Mouse (Mus musculus) Patski (cell line): ENCODE data around the gene Clpsl2. TPM values are rescaled to one million over a fixed set of nuclear protein-coding genes. Genes with fewer than 3 reads are reported as not detected.
"Not testable (repeated sequence)": the region's sequence is repeated elsewhere in the genome, so short reads cannot be mapped to it uniquely, and the experiment has no call there.

Source experiments
- ATAC-seq: fragments of 100-300 bp; one replicate; pipeline ENCODE4 v1.8.0; 2021
- CTCF ChIA-PET: fragments of 350-600 bp; sonication (Branson Sonifier 250); formaldehyde crosslinking; loops from one replicate; lab custom pipeline; 2022; ENCODE audit warnings: inconsistent platforms; lab: Charles Lee
- POLR2A ChIA-PET: fragments of 350-600 bp; sonication (Branson Sonifier 250); formaldehyde crosslinking; loops from one replicate; lab custom pipeline; 2022; ENCODE audit warnings: antibody characterized with exemption, inconsistent platforms; lab: Charles Lee
- DNase-seq: peaks from one replicate; pipeline ENCODE4 v3.0.0-alpha.2; 2011; ENCODE audit warnings: low read depth, low spot score
- H3K27me3 ChIP-seq: fragments of 371-371 bp; one replicate; pipeline ENCODE4 v1.5.1; 2021
- CTCF ChIP-seq: fragments of 100-300 bp; IDR thresholded peaks from one replicate; pipeline ENCODE4 v1.5.1; 2021
- in situ Hi-C: fragments of 300-500 bp; cut with MboI; formaldehyde crosslinking; loops from 3 replicates; pipeline ENCODE4 v1.11.1; 2018; ENCODE audit warnings: low pct_unique_long_range_greater_than_20kb, mixed read lengths
- polyA plus RNA-seq: library from polyadenylated mRNA; unstranded; gene quantifications from one replicate; pipeline ENCODE4 v1.2.3, GENCODE M21; 2021

Gene Clpsl2
- polyA plus RNA-seq, 1 experiment from 2014 or later, result not detected

- TF ChIP-seq CTCF, result no peak
- in situ Hi-C loops, result loop anchor here (25.0 kb wide), 1 partner anchor 317 kb away; the partner anchor contains the start of gene Def6
- ChIA-PET POLR2A (no interaction called here), CTCF (interaction anchor here (1.1 to 3.5 kb wide), 8 partner anchors 8 to 217 kb away, joined by 3 to 20 read pairs (median 7); no protein-coding TSS in a partner anchor)
- DNase-seq (no peak), ATAC-seq (no peak)
- no peaks in the 10 kb centered on the region for H3K27me3 ChIP-seq
Measured at GRCm38 (mm10) chr17:28529116-28529515, 20.1 kb upstream of the Clpsl2 start.

DNA sequence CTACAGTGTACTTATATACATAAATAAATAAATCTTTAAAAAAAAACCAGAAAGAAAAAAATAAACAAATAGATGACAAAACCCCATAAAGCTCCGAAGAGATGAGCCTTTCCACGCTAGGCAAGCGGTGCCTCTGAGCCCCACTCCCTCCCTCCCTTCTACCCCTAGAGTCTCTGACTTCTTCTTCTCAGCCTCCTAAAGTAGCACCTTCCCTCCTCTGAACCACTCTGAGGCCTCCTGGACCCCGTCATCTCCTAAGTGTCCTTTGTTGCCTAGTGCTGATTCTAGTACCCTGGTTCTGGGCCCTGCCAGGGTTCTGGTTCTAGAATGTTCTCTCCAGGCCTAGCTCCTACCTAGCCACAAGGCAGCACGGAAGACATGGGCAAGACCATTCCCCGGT lies 18.7 kb upstream of the Clpsl2 start, which contains the start of gene Armc12:
Gene Armc12, plus strand, starts transcription at position 301 of the 400 bp plus-strand sequence.
- no peak for ATAC-seq
- in situ Hi-C loops, result loop anchor here (25.0 kb wide), 1 partner anchor 318 kb away; the partner anchor contains the start of gene Def6
- ChIA-PET POLR2A (no interaction called here), CTCF (no interaction called here)
- no peak for DNase-seq
- no peak for TF ChIP-seq CTCF
- no peaks in the 10 kb centered on the region for H3K27me3 ChIP-seq

DNA sequence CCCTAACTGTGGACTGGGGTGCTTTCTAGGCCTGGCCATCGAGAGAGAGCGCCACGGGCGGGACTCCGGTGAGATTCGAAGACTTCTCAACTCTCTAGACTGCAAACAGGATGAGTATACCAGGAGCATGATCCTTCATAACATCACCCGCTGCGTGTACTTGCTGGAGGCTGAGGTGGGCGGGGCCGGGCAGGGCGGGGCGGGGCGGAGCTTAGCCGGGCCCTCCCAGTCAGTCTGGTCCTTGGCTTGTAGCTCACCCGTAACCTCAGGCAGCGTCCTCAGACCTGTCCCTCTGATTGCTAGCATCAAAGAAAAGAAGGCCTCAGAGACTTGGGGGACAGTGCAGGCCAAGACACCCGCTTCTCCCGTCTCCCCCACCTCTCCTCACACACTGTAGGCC lies 17.3 kb upstream of the Clpsl2 start:
- no peak for TF ChIP-seq CTCF
- no peak for DNase-seq
- no peak for ATAC-seq
- POLR2A ChIA-PET, result no interaction called here
- no peaks in the 10 kb centered on the region for H3K27me3 ChIP-seq
- in situ Hi-C loops, result loop anchor here (25.0 kb wide), 1 partner anchor 320 kb away; the partner anchor contains the start of gene Def6
- CTCF ChIA-PET, result interaction anchor here (1.4 kb wide), 1 partner anchor 124 kb away, joined by 3 read pairs; no protein-coding TSS in a partner anchor

DNA sequence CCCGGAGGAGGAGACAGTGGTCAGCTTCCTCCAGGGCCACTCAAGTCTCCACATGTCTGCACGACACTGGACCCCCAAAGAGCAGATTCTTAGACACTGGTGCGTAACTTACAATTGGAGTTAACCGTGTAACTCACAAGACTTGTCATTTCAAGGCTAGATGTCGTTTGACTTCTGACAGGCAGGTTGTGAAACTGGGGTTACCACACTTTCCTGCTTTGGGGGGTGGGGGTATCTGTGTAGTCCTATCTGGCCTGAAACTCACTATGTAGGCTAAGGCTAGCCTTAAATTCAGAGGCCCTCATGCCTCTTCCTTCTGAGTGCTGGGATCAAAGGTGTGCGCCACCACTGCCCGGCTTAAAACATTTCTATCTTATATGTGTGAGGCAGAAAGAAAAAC lies 16.7 kb upstream of the Clpsl2 start:
- ChIA-PET POLR2A (no interaction called here), CTCF (interaction anchor here (1.4 kb wide), 1 partner anchor 125 kb away, joined by 3 read pairs; no protein-coding TSS in a partner anchor)
- DNase-seq (no peak), ATAC-seq (no peak)
- TF ChIP-seq CTCF, result no peak
- H3K27me3 ChIP-seq, result no peaks in the 10 kb centered on the region
- in situ Hi-C loops, result loop anchor here (25.0 kb wide), 1 partner anchor 320 kb away; the partner anchor contains the start of gene Def6

DNA sequence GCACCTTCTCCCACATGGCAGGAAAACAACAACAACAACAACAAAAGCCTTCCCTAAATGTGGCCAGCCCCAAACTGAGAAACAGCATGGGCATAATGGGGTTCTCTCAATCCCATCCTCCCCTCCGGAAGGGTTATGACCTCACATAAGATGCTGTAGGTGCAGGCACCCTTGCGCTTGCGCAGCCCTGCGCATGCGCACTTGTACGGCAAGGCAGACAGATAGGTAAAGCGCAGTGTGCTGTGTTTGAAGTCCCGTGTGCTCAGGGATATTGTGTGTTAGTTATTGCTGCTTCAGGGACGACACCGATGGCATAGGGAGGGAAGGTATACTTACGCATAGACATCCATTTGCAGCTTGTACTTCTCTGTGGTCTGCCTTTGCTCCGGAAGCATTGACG lies 15.9 kb upstream of the Clpsl2 start:
- H3K27me3 ChIP-seq, result no peaks in the 10 kb centered on the region
- in situ Hi-C loops, result loop anchor here (25.0 kb wide), 1 partner anchor 321 kb away; the partner anchor contains the start of gene Def6
- TF ChIP-seq CTCF, result no peak
- ATAC-seq (no peak), DNase-seq (no peak)
- POLR2A ChIA-PET, result no interaction called here
- CTCF ChIA-PET, result no interaction called here

- no peak for TF ChIP-seq CTCF
- no peak for ATAC-seq
- no peak for DNase-seq
- ChIA-PET POLR2A (no interaction called here), CTCF (interaction anchor here (2.2 kb wide), 1 partner anchor 10 kb away, joined by 6 read pairs; no protein-coding TSS in a partner anchor)
- in situ Hi-C loops, result loop anchor here (25.0 kb wide), 1 partner anchor 326 kb away; the partner anchor contains the start of gene Def6
- H3K27me3 ChIP-seq, result no peaks in the 10 kb centered on the region
Measured at GRCm38 (mm10) chr17:28537881-28538280, 11.3 kb upstream of the Clpsl2 start.

DNA sequence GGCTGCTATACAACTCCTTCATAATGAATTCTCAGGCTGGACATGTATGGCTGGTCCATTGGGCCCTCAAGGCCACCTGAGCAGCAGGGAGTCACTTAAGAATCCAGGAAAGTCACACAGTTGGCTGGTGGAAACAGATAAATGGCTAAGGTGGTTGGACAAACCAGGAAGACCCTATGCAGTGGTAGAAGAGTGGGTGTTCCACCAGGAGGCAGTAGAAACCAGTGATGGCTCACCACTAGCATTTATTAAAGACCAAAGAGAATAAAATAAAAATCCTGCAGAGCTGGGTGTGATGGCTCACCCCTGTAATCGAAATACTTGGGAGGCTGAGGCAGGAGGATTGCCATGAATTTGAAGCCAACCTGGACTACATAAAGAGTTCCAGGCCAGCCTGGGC lies 2.3 kb upstream of the Clpsl2 start:
- ATAC-seq, result no peak
- no peak for DNase-seq
- POLR2A ChIA-PET, result interaction anchor here (0.5 kb wide), 1 partner anchor 24 kb away, joined by 3 read pairs; no protein-coding TSS in a partner anchor
- TF ChIP-seq CTCF, result no peak
- in situ Hi-C loops, result loop anchor here (25.0 kb wide), 1 partner anchor 335 kb away; the partner anchor contains the start of gene Def6
- H3K27me3 ChIP-seq, result peaks cover 7% of the 10 kb centered on the region
- CTCF ChIA-PET, result no interaction called here

GRCm38 (mm10) chr17:28548550-28548949 lies 661 bp upstream of the Clpsl2 start:
- no peak for ATAC-seq

DNA sequence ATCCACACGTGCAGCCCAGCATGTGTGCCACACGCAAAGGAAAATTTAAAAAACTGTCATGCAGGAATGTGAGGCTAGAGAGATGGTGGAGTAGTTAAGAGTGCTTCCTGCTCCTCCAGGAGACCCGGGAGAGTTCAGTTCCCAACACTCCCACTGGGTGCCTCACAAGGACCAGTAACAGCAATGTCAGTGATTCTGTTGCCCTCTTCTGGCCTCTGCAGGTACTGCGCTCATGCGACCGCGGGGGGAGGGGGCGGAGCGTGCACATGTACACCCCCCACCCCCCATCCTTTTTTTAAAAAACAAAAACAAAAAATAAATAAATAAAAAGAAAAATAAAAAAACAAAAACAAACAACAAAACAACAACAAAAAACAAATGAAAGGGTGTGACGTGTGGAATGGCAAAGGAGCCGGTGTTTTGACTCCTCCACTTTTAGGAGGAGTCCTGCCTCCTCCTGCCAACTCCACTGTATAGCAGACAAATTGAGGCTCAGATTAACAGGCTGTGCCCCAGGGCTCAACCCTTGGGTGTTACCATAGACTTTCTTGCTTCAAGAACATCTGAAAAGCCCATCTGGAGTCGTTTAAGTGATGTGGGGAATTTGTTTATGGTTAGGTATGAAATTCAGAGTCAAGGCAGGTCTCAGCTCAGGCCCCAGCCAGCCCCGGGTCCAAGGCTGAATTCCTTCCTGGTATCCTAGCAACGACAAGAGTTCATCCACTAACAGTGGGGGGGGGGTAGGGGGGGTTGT lies 4.0 kb downstream of the Clpsl2 start:
- CTCF ChIA-PET, result interaction anchor here (0.6 kb wide), 1 partner anchor 147 kb away, joined by 3 read pairs; no protein-coding TSS in a partner anchor
- peaks cover 12% of the 10 kb centered on the region for H3K27me3 ChIP-seq
- DNase-seq (peak; percentile 7), ATAC-seq (peak; percentile 41)
- in situ Hi-C loops, result no loop called here
- POLR2A ChIA-PET, result no interaction called here
- TF ChIP-seq CTCF, result peak; percentile 91

More at GRCm38 (mm10) chr17:28548550-28548949, 661 bp upstream of the Clpsl2 start:
- DNase-seq, result no peak
- in situ Hi-C loops, result loop anchor here (25.0 kb wide), 1 partner anchor 336 kb away; the partner anchor contains the start of gene Def6
- TF ChIP-seq CTCF, result no peak
- ChIA-PET POLR2A (no interaction called here), CTCF (interaction anchor here (0.8 kb wide), 1 partner anchor 136 kb away, joined by 3 read pairs; no protein-coding TSS in a partner anchor)
- H3K27me3 ChIP-seq, result peaks cover 7% of the 10 kb centered on the region

- peaks cover 12% of the 10 kb centered on the region for H3K27me3 ChIP-seq
- CTCF ChIA-PET, in situ Hi-C loops, DNase-seq, ATAC-seq, POLR2A ChIA-PET: not testable (repeated sequence)
Measured at GRCm38 (mm10) chr17:28554021-28554420, 4.8 kb downstream of the Clpsl2 start.
